Mouse (Mus musculus): Measurements from ENCODE around the gene Plcd1.

- TF ChIP-seq CTCF (IDR thresholded peaks at IDR 0.05; ENCODE audit: insufficient read depth, low read length), result no peak
- no peak for TF ChIP-seq POLR2A (IDR thresholded peaks at IDR 0.05; ENCODE audit: borderline replicate concordance, extremely low read depth, low read depth, low read length)
These were observed 11.3 kb downstream of the Plcd1 start for GRCm38 (mm10) chr9:119082039-119082438.
